Mouse (Mus musculus) lung, postnatal 10 days (tissue): ENCODE results near the gene Aff1.

Experiments used
- DNase-seq: peaks from one replicate; pipeline ENCODE4 v3.0.0; 2021

The Aff1 gene

GRCm38 (mm10) chr5:103729225-103729624 is 37.1 kb downstream of the Aff1 start:
- no peak for DNase-seq

GRCm38 (mm10) chr5:103730142-103730541 is 38.0 kb downstream of the Aff1 start:
- DNase-seq = no peak

- DNase-seq = no peak
These were observed 38.6 kb downstream of the Aff1 start for GRCm38 (mm10) chr5:103730727-103731126.

- no peak for DNase-seq
These were observed 40.4 kb downstream of the Aff1 start for GRCm38 (mm10) chr5:103732581-103732980.

- peak; percentile 44 for DNase-seq
These were observed 43.4 kb downstream of the Aff1 start for GRCm38 (mm10) chr5:103735411-103736112.

- DNase-seq = no peak
These were observed 44.5 kb downstream of the Aff1 start for GRCm38 (mm10) chr5:103736553-103737207.

GRCm38 (mm10) chr5:103737208-103738066 is 45.3 kb downstream of the Aff1 start:
- peak; percentile 51 for DNase-seq

GRCm38 (mm10) chr5:103738509-103738908 is 46.3 kb downstream of the Aff1 start:
- DNase-seq = no peak

GRCm38 (mm10) chr5:103739163-103739562 is 47.0 kb downstream of the Aff1 start:
- DNase-seq = no peak

GRCm38 (mm10) chr5:103740093-103740902 is 48.1 kb downstream of the Aff1 start:
- no peak for DNase-seq

- no peak for DNase-seq
These were observed 48.7 kb downstream of the Aff1 start for GRCm38 (mm10) chr5:103740903-103741246.

- DNase-seq = no peak
These were observed 49.3 kb downstream of the Aff1 start for GRCm38 (mm10) chr5:103741443-103741842.

- no peak for DNase-seq
These were observed 49.8 kb downstream of the Aff1 start for GRCm38 (mm10) chr5:103741992-103742391.

GRCm38 (mm10) chr5:103744531-103744930 is 52.4 kb downstream of the Aff1 start:
- no peak for DNase-seq

- no peak for DNase-seq
These were observed 53.5 kb downstream of the Aff1 start for GRCm38 (mm10) chr5:103745635-103746034.

- no peak for DNase-seq
These were observed 54.4 kb downstream of the Aff1 start for GRCm38 (mm10) chr5:103746561-103747085.

GRCm38 (mm10) chr5:103747098-103747497 is 54.9 kb downstream of the Aff1 start:
- no peak for DNase-seq

GRCm38 (mm10) chr5:103748343-103748742 is 56.2 kb downstream of the Aff1 start:
- no peak for DNase-seq

- no peak for DNase-seq
These were observed 57.5 kb downstream of the Aff1 start for GRCm38 (mm10) chr5:103749465-103750285.

- DNase-seq = peak; percentile 63
These were observed 60.7 kb downstream of the Aff1 start for GRCm38 (mm10) chr5:103752665-103753510.
